Mouse (Mus musculus) c-Kit-negative CD71-positive TER-119-positive erythroid progenitor cells, embryonic 14.5 days (primary cell): ENCODE results near the gene Rnf182.

Source experiments
- DNase-seq: peaks from one replicate; pipeline ENCODE4 v3.0.0-alpha.2; 2013; ENCODE audit warnings: low read depth, low spot score

The Rnf182 gene

DNA sequence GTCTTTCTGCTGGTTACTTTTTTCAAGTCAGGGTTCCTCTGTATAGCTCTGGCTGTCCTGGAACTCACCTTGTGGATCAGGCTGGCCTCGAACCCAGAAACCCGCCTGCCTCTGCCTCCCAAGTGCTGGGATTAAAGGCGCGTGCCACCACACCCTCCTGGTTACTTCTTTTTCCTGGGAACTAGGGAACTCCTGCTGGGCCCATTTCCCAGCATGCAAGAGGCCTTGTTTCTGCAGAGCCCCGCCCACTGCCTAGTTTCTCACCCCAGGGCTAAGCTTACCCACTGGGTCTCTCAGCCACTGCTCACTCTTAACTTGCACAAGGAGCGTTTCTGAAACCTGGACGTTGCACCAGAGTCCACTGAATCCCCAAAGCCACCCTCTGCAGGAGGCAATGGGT is 80.5 kb downstream of the Rnf182 start:
- no peak for DNase-seq

DNA sequence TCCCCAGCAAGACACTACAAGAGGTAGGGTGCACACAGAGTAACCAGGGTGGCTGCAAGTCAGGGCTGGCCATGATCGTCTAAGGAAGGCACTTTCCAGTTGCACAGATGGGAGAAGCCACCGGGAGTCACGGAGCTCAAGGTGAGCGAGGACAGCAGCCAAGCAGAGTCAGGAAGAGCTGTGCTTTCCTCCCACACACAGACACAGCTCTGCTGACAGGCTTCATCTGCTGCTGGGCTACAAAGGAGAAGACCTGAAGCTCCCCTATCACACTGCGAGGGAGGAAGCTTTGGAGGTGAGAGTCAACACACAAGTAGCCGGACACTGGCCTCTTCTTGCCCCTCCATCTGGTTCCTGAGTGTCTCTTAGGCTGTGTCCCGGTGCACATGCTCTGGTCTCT is 83.0 kb downstream of the Rnf182 start:
- no peak for DNase-seq

DNA sequence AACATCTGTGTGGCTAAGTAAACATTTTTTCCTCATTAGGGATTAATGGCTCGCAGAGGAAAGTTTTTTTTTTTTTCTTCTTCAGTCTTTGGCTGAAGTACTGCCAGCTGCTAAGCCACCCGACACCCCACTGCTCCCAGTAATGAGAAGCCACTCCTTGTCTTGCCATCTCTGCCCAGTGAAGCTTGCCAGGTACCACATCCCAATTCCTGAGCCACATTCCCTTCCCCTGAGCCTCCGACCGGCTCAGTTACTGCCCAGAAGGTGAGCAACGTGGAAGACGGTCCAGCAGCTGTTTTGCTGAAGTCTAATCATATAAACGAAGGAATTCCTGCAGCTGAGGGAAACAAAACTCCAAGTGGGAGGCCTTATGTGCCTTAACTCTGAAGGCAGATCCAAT is 88.0 kb downstream of the Rnf182 start:
- DNase-seq = no peak

DNA sequence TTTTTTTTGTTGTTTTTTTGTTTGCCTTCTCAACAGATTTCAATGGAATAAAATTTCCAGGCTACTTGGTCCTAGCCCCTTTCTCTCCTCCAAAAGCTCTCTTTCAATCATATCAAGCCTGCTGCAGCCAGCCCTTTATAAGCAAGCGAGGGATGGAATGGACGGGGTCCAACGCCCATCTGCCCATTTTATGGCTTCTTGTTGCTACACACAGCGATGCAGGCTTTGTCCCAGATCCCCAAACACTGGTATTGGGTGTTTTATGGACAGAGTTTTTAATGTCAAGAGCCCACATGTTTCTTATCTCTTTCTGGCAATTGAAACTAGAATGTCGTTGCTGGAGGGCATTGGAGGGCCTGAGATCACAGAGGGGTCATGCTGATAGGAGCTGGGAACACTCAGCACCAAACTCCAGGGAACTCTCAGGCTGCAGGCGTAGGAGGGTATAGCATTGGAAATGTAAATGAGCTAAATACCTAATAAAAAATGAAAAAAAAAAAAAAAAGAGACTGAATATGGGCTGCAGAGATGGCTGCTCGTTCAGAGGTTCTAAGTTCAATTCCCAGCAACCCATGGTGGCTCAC is 89.1 kb downstream of the Rnf182 start:
- DNase-seq = no peak

DNA sequence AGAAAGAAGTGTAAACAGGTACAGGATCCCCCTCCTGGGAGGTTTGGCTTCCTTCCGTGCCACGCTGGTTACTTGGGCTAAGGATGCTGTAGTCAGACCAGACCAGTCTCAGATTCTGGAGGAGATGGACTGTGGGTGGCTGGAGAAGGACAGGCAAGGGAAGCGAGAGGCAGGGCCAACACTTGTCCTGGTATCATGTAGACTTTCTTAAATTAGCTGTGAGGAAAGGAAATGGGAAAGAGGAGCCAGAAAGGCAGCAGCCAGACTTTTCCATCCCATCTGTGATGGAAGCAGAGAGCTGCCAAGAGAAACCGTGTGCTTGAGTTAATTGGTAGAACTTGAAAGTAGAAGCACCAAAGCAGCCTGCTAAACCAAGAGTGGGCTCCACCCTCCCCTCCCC is 90.9 kb downstream of the Rnf182 start:
- no peak for DNase-seq

DNA sequence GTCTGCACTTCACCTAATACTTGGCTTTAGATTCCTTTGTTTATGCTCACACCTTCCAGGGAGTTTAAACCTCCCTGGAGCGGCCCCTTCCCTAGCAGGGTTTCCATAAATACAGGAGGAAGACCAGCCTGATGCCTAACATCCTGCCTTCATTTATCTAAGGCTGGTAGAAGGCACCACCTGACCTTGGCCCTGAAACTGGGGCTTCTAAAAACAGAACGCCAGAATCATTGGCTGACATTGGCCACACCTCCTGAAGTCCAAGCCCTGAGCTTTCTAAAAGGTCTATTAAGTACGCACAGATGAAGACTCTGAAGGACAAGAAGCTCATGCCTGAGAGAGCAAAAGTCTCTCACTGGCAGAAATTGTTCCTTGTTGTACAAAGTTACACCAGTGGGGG is 94.0 kb downstream of the Rnf182 start:
- DNase-seq = no peak

DNA sequence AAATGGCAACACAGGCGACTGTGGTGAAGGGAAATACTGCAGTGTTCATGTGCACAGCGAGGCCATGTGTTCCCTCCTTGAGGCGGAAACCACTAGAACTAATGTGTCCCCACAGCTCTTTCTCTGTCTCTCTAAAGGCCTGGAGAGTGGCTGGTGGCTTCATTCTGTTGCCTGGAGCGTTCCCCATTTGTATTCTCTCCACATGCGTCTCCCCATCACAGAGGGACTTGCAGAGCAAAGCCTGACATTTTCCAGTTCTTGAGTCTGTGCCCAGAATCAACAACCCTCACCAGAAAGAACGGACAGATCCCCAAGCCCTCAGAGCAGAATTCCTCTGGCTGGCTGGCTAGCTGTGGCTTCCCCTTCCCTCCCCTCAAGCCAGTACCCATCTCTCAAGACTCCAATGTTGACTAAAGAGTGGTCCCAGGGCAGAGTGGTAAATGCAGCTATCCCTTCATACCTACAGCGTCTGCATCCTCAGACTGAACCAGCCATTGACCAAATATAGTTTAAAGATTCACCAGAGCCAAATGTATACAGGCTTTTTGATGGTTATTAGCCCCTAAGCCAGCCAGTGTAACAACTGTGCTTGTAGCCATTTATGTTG is 96.3 kb downstream of the Rnf182 start:
- DNase-seq = no peak

DNA sequence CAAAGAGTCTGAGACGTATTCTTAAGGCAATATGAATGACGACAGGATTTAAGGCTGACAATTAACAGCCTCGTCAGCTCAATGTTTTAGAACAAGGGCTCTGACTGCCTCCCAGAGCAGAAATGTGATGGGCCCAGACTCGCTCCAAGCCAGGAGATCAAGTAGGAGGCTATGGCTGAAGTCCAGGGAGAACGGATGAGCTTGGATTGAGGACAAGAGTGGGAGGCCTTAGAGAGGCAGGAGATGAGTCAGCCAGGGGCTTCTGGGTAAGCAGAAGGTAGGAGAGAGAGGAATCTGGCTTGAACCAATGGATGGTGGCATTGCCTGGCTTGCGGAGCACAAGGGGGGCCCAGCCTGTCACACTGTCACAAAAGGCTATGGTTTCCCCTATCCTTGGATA is 99.2 kb downstream of the Rnf182 start:
- DNase-seq = no peak

DNA sequence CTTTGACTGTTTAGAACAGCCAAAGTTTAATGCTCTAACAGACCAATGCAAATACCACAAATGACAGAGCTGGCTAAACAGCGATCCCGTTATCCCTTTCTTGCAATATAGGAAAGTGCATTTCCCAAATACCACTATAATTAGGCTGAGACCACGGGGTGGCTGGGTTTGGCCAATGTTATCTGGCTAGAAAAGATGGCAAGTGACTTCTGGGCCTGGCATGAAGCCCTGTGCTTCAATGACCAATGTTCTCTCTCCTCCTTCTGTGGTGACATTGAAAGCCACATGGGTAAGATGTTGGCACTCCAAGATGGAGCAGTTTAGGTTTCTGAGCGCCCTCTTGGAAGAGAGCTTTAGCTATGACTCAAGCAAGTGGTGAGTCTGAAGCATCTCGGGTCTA is 100.0 kb downstream of the Rnf182 start:
- DNase-seq = no peak

DNA sequence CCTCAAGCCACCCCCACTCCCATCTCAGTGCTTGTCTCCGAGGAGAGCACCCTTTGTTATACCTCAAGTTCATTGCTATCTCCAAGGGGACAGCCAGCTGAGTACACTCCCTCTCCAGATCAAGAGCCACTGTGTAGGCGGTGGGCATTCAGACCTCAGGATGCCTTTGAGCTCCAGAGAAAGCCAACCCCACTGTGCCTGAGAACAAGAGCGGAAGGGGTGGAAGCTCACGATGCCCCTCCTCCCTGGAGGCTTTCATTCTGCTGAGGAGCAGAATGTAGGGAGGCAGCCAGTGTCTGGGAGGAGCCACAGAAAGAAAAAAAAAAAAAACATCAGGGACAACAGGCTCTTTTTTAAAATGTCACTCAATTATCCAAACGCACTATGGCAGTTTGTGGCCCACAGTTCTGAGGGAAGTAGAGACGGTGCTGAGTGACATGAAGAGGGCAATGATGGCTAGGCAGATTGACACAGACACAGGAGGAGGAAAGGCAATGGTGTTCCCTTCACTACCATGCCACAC is 101.1 kb downstream of the Rnf182 start:
- DNase-seq = no peak

DNA sequence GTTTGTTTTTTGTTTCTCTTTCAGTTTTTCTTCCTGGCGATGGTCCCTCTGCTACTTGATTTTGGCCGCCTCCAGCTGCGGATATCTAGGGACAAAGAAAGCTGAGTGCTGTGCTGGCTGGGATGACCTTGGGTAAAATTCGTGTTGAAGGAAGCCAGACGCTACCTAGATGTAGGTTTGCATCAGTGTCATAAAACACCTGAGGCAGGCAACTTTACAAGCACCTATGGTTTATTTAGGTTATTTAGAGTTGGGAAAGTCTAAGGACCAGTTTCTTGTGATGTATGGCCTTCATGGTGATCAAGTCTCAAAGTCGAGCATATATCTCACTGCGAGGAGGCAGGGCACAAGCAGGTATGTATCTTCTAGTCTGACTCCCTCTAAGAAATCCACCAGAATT is 102.7 kb downstream of the Rnf182 start:
- DNase-seq = no peak

DNA sequence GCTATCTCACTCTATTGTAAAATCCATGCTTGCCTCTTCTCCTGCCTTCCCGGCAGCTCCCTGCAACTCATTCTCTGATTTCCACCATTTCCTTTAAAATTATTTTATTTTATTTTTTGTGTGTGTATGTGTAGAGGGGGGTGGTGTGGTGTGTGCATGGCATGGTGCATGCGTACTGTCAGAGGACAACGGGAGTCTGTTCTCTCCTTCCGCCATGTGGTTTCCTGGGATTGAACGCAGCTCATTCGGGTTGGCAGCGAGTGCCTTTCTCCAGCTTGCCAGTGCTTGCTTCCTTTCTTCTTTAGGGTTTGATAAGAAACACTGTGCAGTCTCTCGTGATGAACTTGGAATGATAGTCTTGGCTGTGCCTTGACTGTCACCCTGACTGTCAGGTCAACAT is 105.0 kb downstream of the Rnf182 start:
- DNase-seq = no peak
